Mouse (Mus musculus): ENCODE measurements around the gene Akap6. TPM values are rescaled to one million over a fixed set of nuclear protein-coding genes. Genes with fewer than 3 reads are reported as not detected.
A peak's percentile ranks its signal among the peaks of the same experiment; 100 is the strongest.

Akap6 gene
- total and polyA plus RNA-seq, 2 experiments from 2014 or later = 18.2 to 69.3 TPM

GRCm38 (mm10) chr12:52795551-52796470, 96.6 kb downstream of the Akap6 start:
- no peak overlapping the region for H3K4me3 ChIP-seq (ENCODE audit: low read depth, low read length)
- no peak overlapping the region for H3K4me2 ChIP-seq (ENCODE audit: low read depth, low read length, poor library complexity, severe bottlenecking)
- no peaks in the 10 kb centered on the region for H3K36me3 ChIP-seq (ENCODE audit: insufficient read depth, low read length)
- DNase-seq (ENCODE audit: low spot score) (no peak), ATAC-seq (ENCODE audit: low FRiP score) (no peak)
- no peak for TF ChIP-seq CTCF (IDR thresholded peaks at IDR 0.05)
- H3K4me1 ChIP-seq (ENCODE audit: insufficient read depth, low read length) = peaks cover 7% of the 10 kb centered on the region; the same call in 1 of the 2 replicates
- H3K27me3 ChIP-seq (ENCODE audit: insufficient read depth, low read length) = no peaks in the 10 kb centered on the region
- no peak overlapping the region for H3K9ac ChIP-seq (replicated peaks; ENCODE audit: low read length, poor library complexity, severe bottlenecking)
- no peak overlapping the region for H3K27ac ChIP-seq (ENCODE audit: low read depth, low read length)
- H3K9me3 ChIP-seq (ENCODE audit: low read length) = no peaks in the 10 kb centered on the region
- WGBS = 86% methylated on average over 18 of the region's 18 CpGs

DNA sequence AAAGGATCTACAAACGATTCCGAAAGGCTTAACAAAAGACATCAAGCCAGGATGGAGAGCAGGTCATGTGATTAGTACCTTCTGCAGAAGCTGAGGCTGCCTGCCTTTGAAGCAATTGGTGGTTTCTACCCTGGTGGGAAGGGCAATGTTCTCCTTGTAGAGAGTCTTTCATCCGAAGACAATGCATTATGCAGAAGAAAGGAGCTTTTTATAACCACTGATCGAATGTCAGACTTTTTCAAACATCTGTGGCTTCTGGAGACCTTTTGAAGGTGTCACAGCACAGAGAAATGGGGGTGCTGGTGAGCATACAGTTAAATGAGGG, 97.2 kb downstream of the Akap6 start:
- no peak overlapping the region for H3K27ac ChIP-seq (ENCODE audit: low read depth, low read length)
- WGBS = 23% methylated on average over 4 of the region's 4 CpGs
- no peak overlapping the region for H3K4me2 ChIP-seq (ENCODE audit: low read depth, low read length, poor library complexity, severe bottlenecking)
- no peak for TF ChIP-seq CTCF (IDR thresholded peaks at IDR 0.05)
- H3K4me1 ChIP-seq (ENCODE audit: insufficient read depth, low read length) = 0 out of 2 replicates have a peak, but pooled peaks cover 2% of the 10 kb centered on the region
- H3K27me3 ChIP-seq (ENCODE audit: insufficient read depth, low read length) = no peaks in the 10 kb centered on the region
- no peak overlapping the region for H3K4me3 ChIP-seq (ENCODE audit: low read depth, low read length)
- no peak for ATAC-seq (ENCODE audit: low FRiP score)
- H3K9me3 ChIP-seq (ENCODE audit: low read length) = no peaks in the 10 kb centered on the region
- H3K36me3 ChIP-seq (ENCODE audit: insufficient read depth, low read length) = no peaks in the 10 kb centered on the region
- no peak overlapping the region for H3K9ac ChIP-seq (replicated peaks; ENCODE audit: low read length, poor library complexity, severe bottlenecking)
- no peak for DNase-seq (ENCODE audit: low spot score)

GRCm38 (mm10) chr12:52799717-52800116, 100.5 kb downstream of the Akap6 start:
- Histone ChIP-seq H3K4me2 (ENCODE audit: low read depth, low read length, poor library complexity, severe bottlenecking) (no peak overlapping the region), H3K27me3 (ENCODE audit: insufficient read depth, low read length) (no peaks in the 10 kb centered on the region), H3K9ac (replicated peaks; ENCODE audit: low read length, poor library complexity, severe bottlenecking) (no peak overlapping the region), H3K4me3 (ENCODE audit: low read depth, low read length) (no peak overlapping the region), H3K36me3 (ENCODE audit: insufficient read depth, low read length) (no peaks in the 10 kb centered on the region), H3K4me1 (ENCODE audit: insufficient read depth, low read length) (no peaks in the 10 kb centered on the region), H3K9me3 (ENCODE audit: low read length) (no peaks in the 10 kb centered on the region), H3K27ac (ENCODE audit: low read depth, low read length) (no peak overlapping the region)
- no peak for ATAC-seq (ENCODE audit: low FRiP score)
- DNase-seq (ENCODE audit: low spot score) = no peak
- 92% methylated on average over 9 of the region's 9 CpGs for WGBS
- TF ChIP-seq CTCF (IDR thresholded peaks at IDR 0.05) = no peak

GRCm38 (mm10) chr12:52806273-52806672, 107.1 kb downstream of the Akap6 start:
- no peak overlapping the region for H3K27ac ChIP-seq (ENCODE audit: low read depth, low read length)
- peak; percentile 43 for TF ChIP-seq CTCF (IDR thresholded peaks at IDR 0.05)
- 71% methylated on average over 3 of the region's 3 CpGs for WGBS
- ATAC-seq (ENCODE audit: low FRiP score) = no peak
- no peaks in the 10 kb centered on the region for H3K9me3 ChIP-seq (ENCODE audit: low read length)
- no peak for DNase-seq (ENCODE audit: low spot score)
- no peak overlapping the region for H3K9ac ChIP-seq (replicated peaks; ENCODE audit: low read length, poor library complexity, severe bottlenecking)
- no peaks in the 10 kb centered on the region for H3K36me3 ChIP-seq (ENCODE audit: insufficient read depth, low read length)
- H3K4me1 ChIP-seq (ENCODE audit: insufficient read depth, low read length) = no peaks in the 10 kb centered on the region
- H3K27me3 ChIP-seq (ENCODE audit: insufficient read depth, low read length) = no peaks in the 10 kb centered on the region
- H3K4me2 ChIP-seq (ENCODE audit: low read depth, low read length, poor library complexity, severe bottlenecking) = no peak overlapping the region
- H3K4me3 ChIP-seq (ENCODE audit: low read depth, low read length) = no peak overlapping the region

DNA sequence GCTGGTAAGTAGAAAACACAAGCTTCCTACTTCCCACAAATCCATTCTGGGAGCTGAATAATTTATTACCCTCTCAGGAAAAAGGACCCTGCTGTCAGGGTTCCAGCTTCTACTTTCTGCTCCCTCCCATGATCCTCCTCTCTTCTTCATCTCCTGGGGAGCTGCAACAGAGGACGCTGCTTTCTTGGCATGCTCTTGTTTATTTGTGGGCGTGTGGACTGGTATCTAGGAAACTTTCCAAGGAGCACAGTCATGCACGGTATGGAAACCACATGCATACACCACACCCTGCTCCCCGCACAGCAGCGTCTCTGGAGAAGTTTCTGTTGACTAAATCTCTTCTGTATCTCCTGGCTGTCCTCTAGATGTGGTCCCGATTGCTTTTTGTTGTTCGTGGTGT, 119.4 kb downstream of the Akap6 start:
- Histone ChIP-seq H3K27ac (ENCODE audit: low read depth, low read length) (no peak overlapping the region), H3K36me3 (ENCODE audit: insufficient read depth, low read length) (0 out of 2 replicates have a peak, but pooled peaks cover 2% of the 10 kb centered on the region), H3K4me3 (ENCODE audit: low read depth, low read length) (no peak overlapping the region), H3K9me3 (ENCODE audit: low read length) (no peaks in the 10 kb centered on the region), H3K4me2 (ENCODE audit: low read depth, low read length, poor library complexity, severe bottlenecking) (no peak overlapping the region), H3K9ac (replicated peaks; ENCODE audit: low read length, poor library complexity, severe bottlenecking) (no peak overlapping the region), H3K27me3 (ENCODE audit: insufficient read depth, low read length) (no peaks in the 10 kb centered on the region), H3K4me1 (ENCODE audit: insufficient read depth, low read length) (no peaks in the 10 kb centered on the region)
- WGBS = 53% methylated on average over 7 of the region's 7 CpGs
- peak; percentile 40 for DNase-seq (ENCODE audit: low spot score)
- TF ChIP-seq CTCF (IDR thresholded peaks at IDR 0.05) = no peak
- ATAC-seq (ENCODE audit: low FRiP score) = no peak

DNA sequence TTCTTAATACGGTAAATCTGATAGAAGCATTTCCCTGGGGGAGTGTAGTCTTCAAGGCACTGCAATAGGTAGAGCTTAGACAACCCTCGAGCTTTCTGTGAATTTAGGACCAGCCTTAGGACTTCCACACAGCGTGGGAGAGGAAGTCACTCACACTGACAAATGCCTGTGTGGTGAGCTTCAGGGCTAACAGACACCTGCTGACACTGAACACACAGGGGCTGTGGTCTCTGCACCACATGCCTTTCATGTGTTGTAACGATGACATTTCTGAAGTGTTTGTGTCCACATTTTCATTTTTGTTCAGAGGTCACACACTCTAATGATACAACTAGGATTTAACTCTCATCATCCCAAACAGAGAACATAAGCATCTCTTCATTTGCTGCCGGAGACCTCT, 125.6 kb downstream of the Akap6 start:
- Histone ChIP-seq H3K4me2 (ENCODE audit: low read depth, low read length, poor library complexity, severe bottlenecking) (no peak overlapping the region), H3K4me3 (ENCODE audit: low read depth, low read length) (no peak overlapping the region), H3K36me3 (ENCODE audit: insufficient read depth, low read length) (0 out of 2 replicates have a peak, but pooled peaks cover 2% of the 10 kb centered on the region), H3K9me3 (ENCODE audit: low read length) (no peaks in the 10 kb centered on the region), H3K27me3 (ENCODE audit: insufficient read depth, low read length) (no peaks in the 10 kb centered on the region), H3K9ac (replicated peaks; ENCODE audit: low read length, poor library complexity, severe bottlenecking) (no peak overlapping the region), H3K4me1 (ENCODE audit: insufficient read depth, low read length) (no peaks in the 10 kb centered on the region), H3K27ac (ENCODE audit: low read depth, low read length) (no peak overlapping the region)
- no peak for DNase-seq (ENCODE audit: low spot score)
- no peak for ATAC-seq (ENCODE audit: low FRiP score)
- 92% methylated on average over 5 of the region's 5 CpGs for WGBS
- no peak for TF ChIP-seq CTCF (IDR thresholded peaks at IDR 0.05)

Data from midbrain, postnatal 0 days (tissue).